Comparison of ENCODE assay signal across 9 mouse cellular contexts in the genomic region with DNA sequence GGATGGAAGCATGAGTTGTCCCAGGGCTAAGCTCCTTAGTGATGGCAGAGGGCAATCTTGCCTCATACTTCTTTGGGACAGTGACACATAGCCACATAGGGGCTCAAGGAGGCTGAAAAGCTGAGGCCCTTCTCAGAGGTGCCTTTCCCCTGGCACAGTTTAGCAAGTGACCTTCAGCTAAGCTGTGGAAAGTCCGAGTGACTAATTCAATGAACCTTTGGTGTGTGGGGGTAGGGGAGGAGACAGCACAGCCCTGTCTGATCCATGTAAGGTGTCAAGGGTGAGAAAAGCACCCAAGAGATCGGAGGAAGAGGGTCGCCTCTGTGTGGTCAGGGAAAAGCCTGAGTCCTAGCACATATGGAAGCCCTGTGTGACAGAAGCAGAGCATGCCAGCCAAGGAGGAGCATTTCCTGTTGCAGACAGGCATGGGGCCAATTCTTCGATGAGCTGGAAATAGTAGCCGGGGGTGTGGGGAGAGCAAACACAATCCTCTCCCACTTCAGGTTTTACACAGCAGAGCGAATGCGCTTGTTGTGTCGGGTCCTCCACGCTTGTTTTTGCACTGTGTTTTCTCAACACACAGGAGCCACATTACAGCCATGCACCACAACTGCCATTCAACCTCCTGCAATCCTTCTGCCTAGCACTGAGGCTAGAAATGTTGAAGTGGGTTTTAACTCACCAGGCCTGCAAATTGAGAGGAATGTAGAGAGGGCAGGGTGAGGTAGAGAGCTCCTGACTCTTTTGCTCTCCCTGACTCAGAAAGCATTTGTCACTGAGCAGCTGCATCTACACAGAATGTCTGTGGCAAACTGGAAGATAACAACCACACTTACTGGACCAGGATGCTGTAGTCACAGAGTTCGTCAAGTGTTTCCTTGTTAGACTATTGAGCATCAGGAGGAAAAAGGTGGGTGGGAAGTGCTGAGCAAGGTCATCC.
A peak's percentile ranks its signal among the peaks of the same experiment; 100 is the strongest.
DNase-seq lines count a peak whose midpoint lies in the region; ATAC-seq and TF ChIP-seq lines count a peak whose summit lies in the region.
"Had no signal": no experiment of that assay in that cellular context is flagged by ENCODE, and none has a peak within 500 bp of the region (broad histone marks: within the 10 kb centered on the region; RNA-seq: fewer than 3 reads in every experiment).

No protein-coding gene starts in this region.

- no peak overlapping the region for H3K4me2 ChIP-seq in forebrain, postnatal 0 days (ENCODE audit: low read depth)
- H3K4me2 ChIP-seq in forebrain, embryonic 13.5 days = no peak overlapping the region

- H3K36me3 ChIP-seq in forebrain, postnatal 0 days (ENCODE audit: insufficient read depth) = no peaks in the 10 kb centered on the region
- no peaks in the 10 kb centered on the region for H3K36me3 ChIP-seq in forebrain, embryonic 13.5 days (ENCODE audit: poor library complexity, severe bottlenecking)

- no peak for TF ChIP-seq CTCF in forebrain, postnatal 0 days (IDR thresholded peaks at IDR 0.05; ENCODE audit: low read depth)
- no peak for TF ChIP-seq CTCF in gastrocnemius, adult 2 months (IDR thresholded peaks at IDR 0.05)
- no peak for TF ChIP-seq CTCF in left cerebral cortex, adult 2 months (IDR thresholded peaks at IDR 0.05)
- no peak for TF ChIP-seq CTCF in olfactory bulb, adult 2 months (IDR thresholded peaks at IDR 0.05; ENCODE audit: insufficient read depth, low read depth, low read length)

- H3K27me3 ChIP-seq in forebrain, postnatal 0 days (ENCODE audit: insufficient read depth, low read length) = no peaks in the 10 kb centered on the region
- H3K27me3 ChIP-seq in forebrain, embryonic 13.5 days = no peaks in the 10 kb centered on the region

- DNase-seq in forebrain, postnatal 0 days = peak; percentile 28
- DNase-seq in adrenal gland, postnatal 14 days = peak; percentile 70
- peak; percentile 46 for DNase-seq in gastrocnemius, adult 2 months
- peak; percentile 26 to 37 for DNase-seq in left cerebral cortex, adult 2 months (ENCODE audit: extremely low spot score in 1 of 2, low spot score in 2 of 2)
- no peak for DNase-seq in B cell, adult 2 months

- intact Hi-C loops in gastrocnemius, adult 2 months (cut with DNase I) = no loop called here
- intact Hi-C loops in left cerebral cortex, adult 2 months (cut with DNase I) = no loop called here

- H3K9ac ChIP-seq in forebrain, postnatal 0 days = no peak overlapping the region
- no peak overlapping the region for H3K9ac ChIP-seq in forebrain, embryonic 13.5 days

- no peak overlapping the region for H3K4me3 ChIP-seq in forebrain, postnatal 0 days (ENCODE audit: low read depth, low read length)
- H3K4me3 ChIP-seq in forebrain, embryonic 13.5 days = no peak overlapping the region
- no peak overlapping the region for H3K4me3 ChIP-seq in gastrocnemius, adult 2 months
- no peak overlapping the region for H3K4me3 ChIP-seq in left cerebral cortex, adult 2 months
- H3K4me3 ChIP-seq in olfactory bulb, adult 2 months (ENCODE audit: insufficient read depth, low read depth, low read length) = no peak overlapping the region
- H3K4me3 ChIP-seq: erythroblast, embryonic 14.5 days had no signal

- WGBS in forebrain, postnatal 0 days = 51% methylated on average over 10 of the region's 10 CpGs
- 59% methylated on average over 10 of the region's 10 CpGs for WGBS in forebrain, embryonic 13.5 days
- 18% methylated on average over 10 of the region's 10 CpGs for WGBS in olfactory bulb, adult 2 months

- H3K27ac ChIP-seq in forebrain, postnatal 0 days (ENCODE audit: low read depth, low read length) = no peak overlapping the region
- H3K27ac ChIP-seq in forebrain, embryonic 13.5 days = no peak overlapping the region
- H3K27ac ChIP-seq in gastrocnemius, adult 2 months = peak overlapping the region; percentile 66
- no peak overlapping the region for H3K27ac ChIP-seq in left cerebral cortex, adult 2 months
- H3K27ac ChIP-seq in olfactory bulb, adult 2 months (ENCODE audit: insufficient read depth, low read depth, low read length) = peak overlapping the region; percentile 74

- H3K9me3 ChIP-seq in forebrain, postnatal 0 days (ENCODE audit: low read length) = no peaks in the 10 kb centered on the region
- no peaks in the 10 kb centered on the region for H3K9me3 ChIP-seq in forebrain, embryonic 13.5 days (replicated peaks)

- 0 out of 2 replicates have a peak, but pooled peaks cover 4% of the 10 kb centered on the region for H3K4me1 ChIP-seq in forebrain, postnatal 0 days (ENCODE audit: insufficient read depth)
- peaks cover 21% of the 10 kb centered on the region for H3K4me1 ChIP-seq in forebrain, embryonic 13.5 days
- H3K4me1 ChIP-seq in olfactory bulb, adult 2 months (ENCODE audit: control insufficient read depth, insufficient read depth, low read length) = peaks cover 10% of the 10 kb centered on the region

- peak; percentile 51 for ATAC-seq in forebrain, postnatal 0 days
- ATAC-seq in forebrain, embryonic 13.5 days = no peak
- peak; percentile 47 for ATAC-seq in inflammation-experienced regulatory T-cells, adult 6 months

- no peak for TF ChIP-seq POLR2A in olfactory bulb, adult 2 months (IDR thresholded peaks at IDR 0.05; ENCODE audit: insufficient read depth, low read depth, low read length)

Comparison
In these comparisons a context has a peak if more than half of its experiments do, and no peak if none do; other contexts are left out.
1. DNase-seq: peak in forebrain, postnatal 0 days (single experiment), adrenal gland, postnatal 14 days (single experiment), gastrocnemius, adult 2 months (single experiment) and left cerebral cortex, adult 2 months (2 of 2); none in B cell, adult 2 months (0 of 2).
2. H3K27ac ChIP-seq: peak in gastrocnemius, adult 2 months (single experiment) and olfactory bulb, adult 2 months (single experiment); none in forebrain, postnatal 0 days (single experiment), forebrain, embryonic 13.5 days (single experiment) and left cerebral cortex, adult 2 months (single experiment).